Mouse (Mus musculus) hindbrain, embryonic 11.5 days (tissue): Measurements from ENCODE around the gene Jade1. TPM values are rescaled to one million over a fixed set of nuclear protein-coding genes. Genes with fewer than 3 reads are reported as not detected.
A peak's percentile ranks its signal among the peaks of the same experiment; 100 is the strongest.

ENCODE experiments used
- ATAC-seq: fragments of 200-750 bp; cut with Nextera tagmentation; 2 replicates; pipeline ENCODE4 v1.8.0; 2017; ENCODE audit warnings: mild to moderate bottlenecking, moderate TSS enrichment, moderate library complexity; ENCODE audit not compliant: low FRiP score
- DNase-seq: peaks from one replicate; pipeline ENCODE4 v3.0.0-alpha.2; 2015; ENCODE audit warnings: low spot score
- H3K27ac ChIP-seq: fragments of 300-500 bp; sonication (generic); 2 replicates; pipeline ENCODE4 v1.5.1; 2014; ENCODE audit warnings: mild to moderate bottlenecking, low read depth, low read length
- H3K27me3 ChIP-seq: fragments of 300-500 bp; sonication (generic); 2 replicates; pipeline ENCODE4 v1.6.1; 2014; ENCODE audit warnings: mild to moderate bottlenecking, low read length, moderate library complexity, mixed read lengths; ENCODE audit not compliant: control insufficient read depth, insufficient read depth
- H3K36me3 ChIP-seq: fragments of 300-500 bp; sonication (generic); 2 replicates; pipeline ENCODE4 v1.6.1; 2014; ENCODE audit warnings: mild to moderate bottlenecking, low read length, moderate library complexity, mixed read lengths; ENCODE audit not compliant: control insufficient read depth, insufficient read depth
- H3K4me1 ChIP-seq: fragments of 300-500 bp; sonication (generic); replicated peaks from 2 replicates; pipeline ENCODE4 v1.6.1; 2014; ENCODE audit warnings: low read length, mixed read lengths; ENCODE audit not compliant: control insufficient read depth, insufficient read depth
- H3K4me2 ChIP-seq: fragments of 300-500 bp; sonication (generic); replicated peaks from 2 replicates; pipeline ENCODE4 v1.6.1; 2014; ENCODE audit warnings: mild to moderate bottlenecking, low read depth, low read length
- H3K4me3 ChIP-seq: fragments of 300-500 bp; sonication (generic); 2 replicates; pipeline ENCODE4 v1.5.1; 2014; ENCODE audit warnings: low read depth, low read length
- H3K9ac ChIP-seq: fragments of 300-500 bp; sonication (generic); 2 replicates; pipeline ENCODE4 v1.6.1; 2014; ENCODE audit warnings: low read depth, low read length
- H3K9me3 ChIP-seq: fragments of 300-500 bp; sonication (generic); 2 replicates; pipeline ENCODE4 v1.6.1; 2016; ENCODE audit warnings: low read length; ENCODE audit not compliant: control insufficient read depth
- WGBS: fragments of 180-500 bp; shearing (Covaris S2); extraction: QIAGEN DNeasy Blood & Tissue Kit; methylation state at CpG from one replicate; pipeline ENCODE4 v1.1.7; 2014; 5-methylcytosine and 5-hydroxymethylcytosine counted together
- polyA plus RNA-seq: library from polyadenylated mRNA; unstranded; fragments of >200 nt; fragmentation: Nextera tagmentation; extraction: Ambion mirVana; gene quantifications from 2 replicates; pipeline ENCODE4 v1.2.1, GENCODE M21; 2014

Gene Jade1
- polyA plus RNA-seq, 1 experiment from 2014 or later: 12.1 TPM

DNA sequence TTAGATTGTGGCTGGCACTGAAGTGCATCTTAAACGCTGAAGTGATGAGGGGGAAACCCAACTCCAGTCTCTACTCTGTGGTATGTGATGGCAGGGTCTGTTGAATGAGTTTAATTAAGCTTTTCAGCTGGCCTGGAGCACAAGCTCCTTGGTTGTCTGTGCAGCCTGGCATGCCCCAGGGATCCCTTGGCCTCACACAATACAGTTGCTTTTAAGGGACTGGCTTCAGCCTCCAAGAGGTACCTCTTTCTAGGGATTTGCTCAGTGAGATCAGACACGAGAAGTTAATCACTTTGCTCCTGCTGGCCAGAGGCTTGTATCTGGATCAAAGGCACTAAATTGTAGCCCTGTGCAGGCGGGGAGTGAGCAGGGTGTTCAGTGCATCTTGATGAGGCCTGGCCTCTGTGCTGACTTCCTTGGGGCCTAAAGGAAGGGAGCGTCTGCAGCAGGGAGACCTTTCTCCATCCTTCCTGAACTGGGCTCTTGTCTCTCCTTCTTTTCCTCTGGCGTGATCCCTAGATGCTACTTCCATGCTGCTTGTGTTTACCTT lies 48.0 kb downstream of the Jade1 start:
- no peak overlapping the region for H3K9ac ChIP-seq
- no peak overlapping the region for H3K27ac ChIP-seq
- DNase-seq: no peak
- H3K9me3 ChIP-seq: no peaks in the 10 kb centered on the region
- peaks cover 3% of the 10 kb centered on the region; the same call in 1 of the 2 replicates for H3K36me3 ChIP-seq
- H3K4me1 ChIP-seq: no peaks in the 10 kb centered on the region
- whole genome bisulfite sequencing: 70% methylated on average over 5 of the region's 5 CpGs
- H3K27me3 ChIP-seq: no peaks in the 10 kb centered on the region
- no peak overlapping the region for H3K4me3 ChIP-seq
- no peak overlapping the region for H3K4me2 ChIP-seq
- no peak for ATAC-seq

DNA sequence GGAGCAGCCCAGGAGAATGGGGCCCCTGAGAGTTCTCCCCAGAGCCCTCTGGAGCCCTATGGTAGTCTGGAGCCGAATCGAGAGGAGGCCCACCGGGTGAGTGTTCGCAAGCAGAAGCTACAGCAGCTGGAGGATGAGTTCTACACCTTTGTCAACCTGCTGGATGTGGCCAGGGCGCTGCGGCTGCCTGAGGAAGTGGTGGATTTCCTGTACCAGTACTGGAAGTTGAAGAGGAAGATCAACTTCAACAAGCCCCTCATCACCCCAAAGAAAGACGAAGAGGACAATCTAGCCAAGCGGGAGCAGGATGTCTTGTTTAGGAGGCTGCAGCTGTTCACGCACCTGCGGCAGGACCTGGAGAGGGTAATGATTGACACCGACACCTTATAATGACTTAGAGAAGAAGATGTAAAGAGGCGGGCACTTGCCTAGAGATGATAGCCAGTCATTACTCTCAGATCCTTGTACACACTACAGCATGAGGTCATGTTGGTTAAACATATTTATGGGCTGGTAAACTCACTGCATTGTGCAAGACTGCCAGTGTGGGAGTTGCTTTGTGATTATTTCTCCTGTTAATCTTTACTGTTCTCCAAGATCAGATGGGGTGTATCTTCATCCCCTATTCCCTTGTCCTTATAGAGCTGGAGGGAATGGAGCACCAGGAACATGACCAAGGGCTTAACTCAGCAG lies 49.2 kb downstream of the Jade1 start:
- DNase-seq (no peak), ATAC-seq (no peak)
- no peak overlapping the region; the same call in 1 of the 2 replicates for H3K4me2 ChIP-seq
- no peak overlapping the region for H3K9ac ChIP-seq
- no peaks in the 10 kb centered on the region for H3K4me1 ChIP-seq
- no peaks in the 10 kb centered on the region for H3K27me3 ChIP-seq
- 90% methylated on average over 12 of the region's 12 CpGs for WGBS
- peaks cover 3% of the 10 kb centered on the region; the same call in 1 of the 2 replicates for H3K36me3 ChIP-seq
- H3K9me3 ChIP-seq: no peaks in the 10 kb centered on the region
- H3K4me3 ChIP-seq: no peak overlapping the region
- H3K27ac ChIP-seq: no peak overlapping the region

DNA sequence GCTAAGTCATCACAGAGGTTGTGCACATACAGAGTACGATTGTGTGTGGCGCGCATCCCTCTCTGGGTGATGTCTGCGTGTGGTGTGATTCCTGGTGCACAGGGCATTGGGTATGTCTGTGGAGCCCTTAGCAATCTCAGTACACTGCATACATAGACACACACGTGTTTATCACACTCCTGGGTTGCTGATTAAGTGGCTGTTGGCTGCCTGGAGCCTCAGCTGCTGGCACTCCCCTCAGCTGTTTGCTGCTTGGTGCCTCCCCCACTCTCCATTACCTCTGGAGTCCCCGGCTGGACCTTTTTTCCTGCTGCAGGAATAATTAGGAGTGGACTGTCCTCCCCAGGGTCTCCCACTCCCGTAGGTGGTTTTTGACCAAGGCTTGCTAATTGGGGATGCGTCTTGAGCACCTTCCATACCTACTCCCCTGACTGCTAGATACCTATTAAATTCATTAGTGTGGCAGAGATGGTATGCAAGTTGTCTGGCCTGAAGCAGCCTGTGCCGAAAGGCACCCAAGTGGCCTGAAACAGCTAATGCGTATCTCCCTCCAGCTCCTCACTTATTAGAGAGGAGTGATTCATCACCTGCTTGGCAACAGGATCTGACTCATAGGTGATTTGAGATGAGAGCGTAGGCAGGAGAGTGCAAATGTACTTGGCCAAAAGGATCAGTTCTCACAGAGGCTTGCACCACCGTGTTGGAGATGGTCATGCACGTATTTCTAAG lies 50.2 kb downstream of the Jade1 start:
- no peak for DNase-seq
- Histone ChIP-seq H3K4me1 (no peaks in the 10 kb centered on the region), H3K27ac (no peak overlapping the region), H3K27me3 (no peaks in the 10 kb centered on the region), H3K9me3 (no peaks in the 10 kb centered on the region), H3K4me2 (no peak overlapping the region), H3K9ac (no peak overlapping the region), H3K36me3 (peaks cover 3% of the 10 kb centered on the region; the same call in 1 of the 2 replicates), H3K4me3 (no peak overlapping the region)
- ATAC-seq: peak; percentile 45; the same call in 1 of the 2 replicates
- WGBS: 90% methylated on average over 13 of the region's 13 CpGs

DNA sequence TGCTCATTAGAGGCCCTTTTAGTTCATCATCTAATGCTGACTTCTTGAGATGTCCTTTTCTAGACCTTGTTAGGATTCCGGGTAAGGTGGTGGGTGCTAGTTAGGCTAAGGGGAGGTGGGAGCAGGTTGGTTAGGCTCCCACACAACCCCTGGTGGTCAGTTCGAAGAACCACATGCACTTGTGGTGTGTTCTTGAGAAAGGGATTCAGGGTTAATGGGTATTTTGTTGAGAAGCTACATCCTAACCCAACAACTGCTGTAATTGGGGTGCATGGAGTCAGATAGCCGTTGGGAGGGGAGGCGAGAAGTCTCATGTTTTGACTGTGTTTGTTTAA lies 50.8 kb downstream of the Jade1 start:
- H3K4me3 ChIP-seq: no peak overlapping the region
- 90% methylated on average over 4 of the region's 4 CpGs for WGBS
- DNase-seq (no peak), ATAC-seq (peak; percentile 33; the same call in 1 of the 2 replicates)
- no peaks in the 10 kb centered on the region for H3K4me1 ChIP-seq
- no peak overlapping the region for H3K27ac ChIP-seq
- no peaks in the 10 kb centered on the region for H3K9me3 ChIP-seq
- no peak overlapping the region for H3K9ac ChIP-seq
- no peak overlapping the region for H3K4me2 ChIP-seq
- H3K36me3 ChIP-seq: peaks cover 3% of the 10 kb centered on the region; the same call in 1 of the 2 replicates
- no peaks in the 10 kb centered on the region for H3K27me3 ChIP-seq

GRCm38 (mm10) chr3:41607050-41607449 lies 51.5 kb downstream of the Jade1 start:
- Histone ChIP-seq H3K4me1 (no peaks in the 10 kb centered on the region), H3K9me3 (no peaks in the 10 kb centered on the region), H3K36me3 (peaks cover 3% of the 10 kb centered on the region; the same call in 1 of the 2 replicates), H3K9ac (no peak overlapping the region), H3K27me3 (no peaks in the 10 kb centered on the region), H3K4me2 (no peak overlapping the region), H3K27ac (no peak overlapping the region), H3K4me3 (no peak overlapping the region)
- DNase-seq: no peak
- no peak for ATAC-seq
- WGBS: 92% methylated on average over 9 of the region's 9 CpGs

GRCm38 (mm10) chr3:41607467-41607866 lies 51.9 kb downstream of the Jade1 start:
- no peak overlapping the region for H3K4me2 ChIP-seq
- no peaks in the 10 kb centered on the region for H3K4me1 ChIP-seq
- no peak overlapping the region for H3K27ac ChIP-seq
- no peaks in the 10 kb centered on the region for H3K9me3 ChIP-seq
- DNase-seq: no peak
- no peak overlapping the region for H3K9ac ChIP-seq
- H3K27me3 ChIP-seq: no peaks in the 10 kb centered on the region
- no peak overlapping the region for H3K4me3 ChIP-seq
- no peak for ATAC-seq
- WGBS: 95% methylated on average over 8 of the region's 8 CpGs
- peaks cover 3% of the 10 kb centered on the region; the same call in 1 of the 2 replicates for H3K36me3 ChIP-seq

DNA sequence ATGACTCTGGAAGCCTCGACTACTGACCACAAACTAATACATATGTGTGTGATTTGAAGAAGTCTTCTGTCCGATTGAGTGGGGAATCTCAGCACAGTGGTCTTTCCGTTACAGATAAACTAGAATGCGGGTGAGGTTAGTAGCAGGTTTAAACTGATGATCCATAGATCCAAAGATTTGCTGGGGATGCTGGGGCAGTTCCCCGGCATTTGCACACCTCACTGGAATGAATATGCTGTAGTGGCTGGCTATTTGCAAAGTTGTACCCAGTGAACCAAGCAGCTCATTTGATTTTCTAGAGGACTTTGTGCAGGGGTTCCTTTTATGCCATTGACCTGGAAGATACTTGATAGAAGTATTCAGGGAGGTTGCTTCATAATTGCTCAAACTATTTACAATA lies 53.5 kb downstream of the Jade1 start:
- no peak for DNase-seq
- Histone ChIP-seq H3K9me3 (no peaks in the 10 kb centered on the region), H3K4me2 (no peak overlapping the region), H3K4me3 (no peak overlapping the region), H3K27ac (no peak overlapping the region), H3K9ac (no peak overlapping the region), H3K36me3 (peaks cover 3% of the 10 kb centered on the region; the same call in 1 of the 2 replicates), H3K4me1 (no peaks in the 10 kb centered on the region), H3K27me3 (no peaks in the 10 kb centered on the region)
- 96% methylated on average over 5 of the region's 5 CpGs for WGBS
- ATAC-seq: no peak

GRCm38 (mm10) chr3:41612211-41612610 lies 56.7 kb downstream of the Jade1 start:
- DNase-seq (no peak), ATAC-seq (no peak)
- Histone ChIP-seq H3K36me3 (peaks cover 2% of the 10 kb centered on the region; the same call in 1 of the 2 replicates), H3K4me3 (no peak overlapping the region), H3K4me2 (no peak overlapping the region), H3K9ac (no peak overlapping the region), H3K27me3 (no peaks in the 10 kb centered on the region), H3K27ac (no peak overlapping the region), H3K4me1 (no peaks in the 10 kb centered on the region), H3K9me3 (no peaks in the 10 kb centered on the region)
- WGBS: 93% methylated on average over 3 of the region's 3 CpGs
